Mouse (Mus musculus) cortical plate, adult 2 months (tissue): ENCODE measurements around the gene Usp11.

Source experiments
- CTCF ChIP-seq: fragments of 200-500 bp; IDR thresholded peaks from 2 replicates; pipeline ENCODE4 v1.5.1; 2011; ENCODE audit warnings: mild to moderate bottlenecking, control low read depth, low read length; ENCODE audit not compliant: insufficient read depth; ENCODE audit errors: extremely low read depth
- POLR2A ChIP-seq: fragments of 200-500 bp; IDR thresholded peaks from 2 replicates; pipeline ENCODE4 v1.6.1; 2011; ENCODE audit warnings: mild to moderate bottlenecking, low read length, control low read depth; ENCODE audit not compliant: insufficient read depth; ENCODE audit errors: extremely low read depth

DNA sequence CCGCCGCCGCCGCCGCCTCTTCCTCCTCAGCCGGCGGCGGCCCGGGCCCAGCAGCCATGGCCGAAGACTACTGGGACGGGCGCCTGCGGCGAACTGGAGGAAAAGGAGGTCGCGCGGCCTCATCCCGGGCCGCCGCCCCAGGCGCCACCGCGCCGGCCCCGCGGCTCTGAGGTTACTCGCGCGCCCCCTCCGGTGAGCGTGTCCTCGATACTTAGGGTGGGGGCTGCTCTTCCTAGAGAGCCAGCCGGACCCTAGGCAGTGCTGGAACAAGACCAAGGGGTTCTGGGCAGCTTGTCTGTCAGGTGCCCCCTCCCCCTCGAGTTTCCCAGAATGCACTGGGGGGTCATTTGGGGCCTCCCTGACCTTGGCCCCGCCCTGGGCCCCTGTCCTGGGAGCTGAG, 15.1 kb upstream of the Usp11 start:
- TF ChIP-seq CTCF (no peak), POLR2A (no peak)
